Mouse (Mus musculus) ES-E14 (cell line): ENCODE measurements around the gene Dstyk. TPM values are rescaled to one million over a fixed set of nuclear protein-coding genes. Genes with fewer than 3 reads are reported as not detected.

ENCODE experiments used
- DNase-seq: peaks from one replicate; pipeline ENCODE4 v3.0.0-alpha.2; 2013; ENCODE audit warnings: low read depth, low spot score
- H3K27ac ChIP-seq: 2 replicates; pipeline ENCODE4 v1.5.1; 2012; ENCODE audit warnings: low read depth, mild to moderate bottlenecking, low read length, moderate library complexity, mixed read lengths; ENCODE audit not compliant: poor library complexity, insufficient read depth, severe bottlenecking
- H3K36me3 ChIP-seq: 2 replicates; pipeline ENCODE4 v1.6.1; 2012; ENCODE audit warnings: mild to moderate bottlenecking, low read length, moderate library complexity, mixed read lengths; ENCODE audit not compliant: control insufficient read depth, poor library complexity, insufficient read depth, severe bottlenecking
- H3K4me1 ChIP-seq, 2 experiments: fragments of 150-350 bp in 1 of 2; sonication (generic) in 1 of 2; 2 replicates each; pipeline ENCODE4 v1.6.1; 2012; ENCODE audit warnings: low read length in 2 of 2, mild to moderate bottlenecking in 1 of 2, mixed read lengths in 1 of 2; ENCODE audit not compliant: control insufficient read depth in 2 of 2, insufficient read depth in 2 of 2, poor library complexity in 1 of 2
- H3K4me3 ChIP-seq, 2 experiments: fragments of 150-350 bp in 1 of 2; sonication (generic) in 1 of 2; 2 replicates each; pipeline ENCODE4 v1.5.1; 2012; ENCODE audit warnings: low read length in 2 of 2, low read depth in 1 of 2, mild to moderate bottlenecking in 1 of 2, mixed read lengths in 1 of 2; ENCODE audit not compliant: insufficient read depth in 1 of 2, poor library complexity in 1 of 2, severe bottlenecking in 1 of 2
- H3K9ac ChIP-seq: 2 replicates; pipeline ENCODE4 v1.6.1; 2012; ENCODE audit warnings: low read depth, mild to moderate bottlenecking, low read length, mixed read lengths; ENCODE audit not compliant: poor library complexity, insufficient read depth, severe bottlenecking
- H3K9me3 ChIP-seq: fragments of 150-350 bp; sonication (generic); 2 replicates; pipeline ENCODE4 v1.6.1; 2012; ENCODE audit warnings: low read depth, mild to moderate bottlenecking, low read length; ENCODE audit not compliant: control insufficient read depth, insufficient read depth
- CHD2 ChIP-seq: IDR thresholded peaks from 2 replicates; pipeline ENCODE4 v1.6.1; 2014; ENCODE audit warnings: mild to moderate bottlenecking, low read depth, low read length, inconsistent platforms
- HCFC1 ChIP-seq: IDR thresholded peaks from 2 replicates; pipeline ENCODE4 v1.6.1; 2012; ENCODE audit warnings: low read length, inconsistent platforms, borderline replicate concordance; ENCODE audit not compliant: insufficient read depth
- MAFK ChIP-seq: IDR thresholded peaks from 2 replicates; pipeline ENCODE4 v1.6.1; 2014; ENCODE audit warnings: mild to moderate bottlenecking, low read depth, low read length, inconsistent platforms; ENCODE audit not compliant: insufficient read depth
- ZC3H11A ChIP-seq: IDR thresholded peaks from 2 replicates; pipeline ENCODE4 v1.6.1; 2012; ENCODE audit warnings: low read depth, mild to moderate bottlenecking, inconsistent platforms, low read length, borderline replicate concordance
- ZNF384 ChIP-seq: IDR thresholded peaks from 2 replicates; pipeline ENCODE4 v1.6.1; 2012; ENCODE audit warnings: low read depth, low read length, inconsistent platforms
- in situ Hi-C, 2 experiments: fragments of 600-800 bp; cut with MboI; formaldehyde crosslinking; loops; one replicate each; pipeline ENCODE4 v1.15.1; 2025; ENCODE audit warnings: low sequenced_read_pairs in 2 of 2, inconsistent platforms in 1 of 2; ENCODE audit not compliant: unreplicated experiment in 2 of 2
- total RNA-seq: library from RNA; depleted of rRNA; stranded (reverse); fragments of 300-350 nt; gene quantifications from 2 replicates; pipeline ENCODE4 v1.2.3, GENCODE M21; 2012

Dstyk gene
- total RNA-seq, 1 experiment: 6.5 TPM

DNA sequence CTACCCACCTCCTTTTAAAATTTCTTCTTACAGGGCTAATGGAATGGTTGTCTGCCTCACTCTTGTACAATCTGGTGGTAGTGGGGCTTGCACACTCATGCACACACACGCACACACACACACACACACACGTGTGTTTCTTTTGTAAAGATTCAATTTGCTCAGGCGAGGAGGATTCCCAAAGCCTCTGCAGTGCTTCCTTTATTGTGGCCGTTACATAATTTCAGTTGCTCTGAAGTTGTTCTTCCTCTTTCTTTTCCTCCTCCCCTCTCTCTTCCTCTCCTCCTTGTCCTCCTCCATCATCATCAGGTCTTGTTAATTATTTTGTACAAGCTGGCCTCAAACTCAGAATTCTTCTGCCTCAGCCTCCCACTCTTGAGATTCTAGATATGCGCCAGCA is 20.0 kb downstream of the Dstyk start:
- Histone ChIP-seq H3K9ac (no peak overlapping the region), H3K27ac (no peak overlapping the region), H3K4me1 (no peaks in the 10 kb centered on the region; a peak in 1 of 4 replicates), H3K36me3 (peaks cover 5% of the 10 kb centered on the region; the same call in 1 of the 2 replicates), H3K4me3 (no peak overlapping the region), H3K9me3 (no peaks in the 10 kb centered on the region)
- TF ChIP-seq MAFK (no peak), ZNF384 (no peak), ZC3H11A (no peak), HCFC1 (no peak)
- in situ Hi-C loops: no loop called here
- DNase-seq: no peak

GRCm38 (mm10) chr1:132440896-132441435 is 23.6 kb downstream of the Dstyk start:
- Histone ChIP-seq H3K36me3 (no peaks in the 10 kb centered on the region), H3K9ac (no peak overlapping the region), H3K9me3 (no peaks in the 10 kb centered on the region), H3K27ac (no peak overlapping the region), H3K4me3 (no peak overlapping the region), H3K4me1 (no peaks in the 10 kb centered on the region)
- DNase-seq: peak; percentile 21
- in situ Hi-C loops: no loop called here
- TF ChIP-seq ZC3H11A (no peak), HCFC1 (no peak), MAFK (no peak), ZNF384 (no peak), CHD2 (no peak)

DNA sequence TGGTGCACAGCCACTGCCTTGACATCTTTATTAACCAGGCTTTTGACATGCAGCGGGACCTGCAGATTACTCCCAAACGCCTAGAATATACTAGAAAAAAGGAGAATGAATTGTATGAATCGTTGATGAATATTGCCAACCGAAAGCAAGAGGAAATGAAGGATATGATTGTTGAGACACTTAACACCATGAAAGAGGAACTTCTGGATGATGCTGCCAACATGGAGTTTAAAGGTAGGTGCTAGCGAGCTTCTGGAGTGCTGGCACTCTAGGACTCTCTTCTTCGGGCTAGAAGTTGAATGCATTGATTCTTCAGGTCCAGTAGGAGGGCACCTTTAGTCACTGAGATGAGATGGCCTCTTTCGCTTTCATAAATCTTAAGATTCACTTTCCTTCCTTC is 32.4 kb downstream of the Dstyk start:
- Histone ChIP-seq H3K27ac (no peak overlapping the region), H3K4me1 (no peaks in the 10 kb centered on the region), H3K4me3 (no peak overlapping the region), H3K9ac (no peak overlapping the region), H3K9me3 (no peaks in the 10 kb centered on the region), H3K36me3 (no peaks in the 10 kb centered on the region; the same call in none of the 2 replicates)
- no peak for TF ChIP-seq MAFK
- TF ChIP-seq ZNF384: no peak
- no peak for TF ChIP-seq CHD2
- no peak for TF ChIP-seq HCFC1
- TF ChIP-seq ZC3H11A: no peak
- no peak for DNase-seq
- in situ Hi-C loops: no loop called here

- DNase-seq: no peak
- in situ Hi-C loops: no loop called here
- peaks cover 4% of the 10 kb centered on the region; the same call in 1 of the 2 replicates for H3K36me3 ChIP-seq
Observed at GRCm38 (mm10) chr1:132464651-132465050, 47.3 kb downstream of the Dstyk start.

GRCm38 (mm10) chr1:132468926-132469325 is 51.6 kb downstream of the Dstyk start:
- Histone ChIP-seq H3K9ac (no peak overlapping the region), H3K9me3 (no peaks in the 10 kb centered on the region), H3K36me3 (no peaks in the 10 kb centered on the region), H3K27ac (no peak overlapping the region; the same call in 1 of the 2 replicates), H3K4me3 (no peak overlapping the region), H3K4me1 (peaks cover 2 to 24% of the 10 kb centered on the region in 2 experiments)
- DNase-seq: no peak
- in situ Hi-C loops: no loop called here
- TF ChIP-seq ZNF384 (no peak), CHD2 (no peak), MAFK (no peak), ZC3H11A (no peak), HCFC1 (no peak)

More at GRCm38 (mm10) chr1:132464651-132465050, 47.3 kb downstream of the Dstyk start:
- Histone ChIP-seq H3K27ac (no peak overlapping the region), H3K9me3 (no peaks in the 10 kb centered on the region), H3K4me1 (peaks cover 0 to 21% of the 10 kb centered on the region in 2 experiments; a peak in 3 of 4 replicates), H3K4me3 (no peak overlapping the region), H3K9ac (no peak overlapping the region)
- no peak for TF ChIP-seq HCFC1
- TF ChIP-seq CHD2: no peak
- no peak for TF ChIP-seq ZC3H11A
- TF ChIP-seq ZNF384: no peak
- no peak for TF ChIP-seq MAFK
